Comparison of ENCODE assay signal across 21 mouse cellular contexts in genomic region chr11:71007026-71007425, GRCm38 (mm10). TPM values are rescaled to one million over a fixed set of nuclear protein-coding genes. Genes with fewer than 3 reads are reported as not detected.
"Had no signal": no experiment of that assay in that cellular context is flagged by ENCODE, and none has a peak within 500 bp of the region (broad histone marks: within the 10 kb centered on the region; RNA-seq: fewer than 3 reads in every experiment).

No protein-coding gene starts in this region.

- H3K4me3 ChIP-seq: layer of hippocampus, adult 2 months; left cerebral cortex, adult 2 months; liver, embryonic 12.5 days; liver, embryonic 15.5 days; lung, embryonic 15.5 days; megakaryocyte, embryonic 14.5 days; midbrain, embryonic 10.5 days; midbrain, embryonic 13.5 days; myocyte; neural tube, embryonic 13.5 days; stomach, embryonic 15.5 days had no signal

- H3K27ac ChIP-seq: kidney, postnatal 0 days; layer of hippocampus, adult 2 months; left cerebral cortex, adult 2 months; liver, embryonic 12.5 days; liver, embryonic 15.5 days; lung, embryonic 15.5 days; midbrain, embryonic 10.5 days; midbrain, embryonic 13.5 days; neural tube, embryonic 13.5 days; stomach, embryonic 15.5 days had no signal

- H3K9ac ChIP-seq: liver, embryonic 12.5 days; liver, embryonic 15.5 days; lung, embryonic 15.5 days; midbrain, embryonic 13.5 days; neural tube, embryonic 13.5 days; stomach, embryonic 15.5 days had no signal

- DNase-seq: kidney, postnatal 25 days; layer of hippocampus, adult 9-11 months; layer of hippocampus, postnatal 36 days; retina, postnatal 1 day; right cerebral cortex, postnatal 25 days; spleen, adult 18-20 months; thymus, postnatal 25 days had no signal

- H3K27me3 ChIP-seq: liver, embryonic 12.5 days; liver, embryonic 15.5 days; lung, embryonic 15.5 days; megakaryocyte, embryonic 14.5 days; midbrain, embryonic 13.5 days; neural tube, embryonic 13.5 days; stomach, embryonic 15.5 days had no signal

RNA-seq across cellular contexts. Expression of gene 6330403K07Rik, which starts 26.3 kb away (rescaled TPM):
- total RNA-seq: monocyte, adult 5-6 weeks; neutrophil, adult 5-6 weeks had no signal
